Mouse (Mus musculus): ENCODE measurements around the gene Cds2.
A peak's percentile ranks its signal among the peaks of the same experiment; 100 is the strongest.

DNA sequence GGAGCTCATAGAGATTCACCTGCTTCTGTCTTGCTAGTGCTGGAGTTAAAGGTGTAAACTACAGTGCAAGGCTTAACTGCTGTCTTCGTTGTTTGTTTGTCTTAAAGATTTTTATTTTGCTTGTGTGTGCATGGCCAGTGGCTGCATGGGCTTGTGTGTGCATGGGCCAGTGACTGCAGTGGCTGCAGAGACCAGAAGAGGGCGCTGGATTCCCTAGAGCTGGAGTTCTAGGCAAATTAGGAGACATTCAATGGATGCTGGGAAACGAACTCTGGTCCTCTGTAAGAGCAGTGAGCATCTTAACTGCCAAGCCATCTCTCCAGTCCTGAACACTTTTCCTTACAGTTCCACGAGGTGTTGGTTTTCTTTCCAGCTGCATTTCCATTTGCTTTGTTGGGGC lies 12.6 kb downstream of the Cds2 start:
- no peak for TF ChIP-seq POLR2A (IDR thresholded peaks at IDR 0.05; ENCODE audit: extremely low read depth, insufficient read depth, low read length)
- TF ChIP-seq CTCF (IDR thresholded peaks at IDR 0.05; ENCODE audit: low read depth, low read length), result peak; percentile 67
